Mouse (Mus musculus) heart, embryonic 13.5 days (tissue): ENCODE results near the gene Baiap3. TPM values are rescaled to one million over a fixed set of nuclear protein-coding genes. Genes with fewer than 3 reads are reported as not detected.
"Not testable (repeated sequence)": the region's sequence is repeated elsewhere in the genome, so short reads cannot be mapped to it uniquely, and the experiment has no call there.

ENCODE experiments used
- ATAC-seq: fragments of 200-750 bp; cut with Nextera tagmentation; 2 replicates; pipeline ENCODE4 v1.8.0; 2017; ENCODE audit warnings: moderate TSS enrichment; ENCODE audit not compliant: insufficient number of reproducible peaks, low FRiP score, low TSS enrichment; ENCODE audit errors: extremely low read depth
- H3K27ac ChIP-seq: fragments of 300-500 bp; sonication (generic); replicated peaks from 2 replicates; pipeline ENCODE4 v1.5.1; 2015; ENCODE audit warnings: moderate library complexity, mild to moderate bottlenecking, inconsistent platforms
- H3K27me3 ChIP-seq: fragments of 300-500 bp; sonication (generic); replicated peaks from 2 replicates; pipeline ENCODE4 v1.6.1; 2015; ENCODE audit warnings: mild to moderate bottlenecking, inconsistent platforms
- H3K36me3 ChIP-seq: fragments of 300-500 bp; sonication (generic); 2 replicates; pipeline ENCODE4 v1.6.1; 2015; ENCODE audit warnings: mild to moderate bottlenecking, inconsistent platforms
- H3K4me1 ChIP-seq: fragments of 300-500 bp; sonication (generic); 2 replicates; pipeline ENCODE4 v1.6.1; 2015; ENCODE audit warnings: inconsistent platforms
- H3K4me2 ChIP-seq: fragments of 300-500 bp; sonication (generic); 2 replicates; pipeline ENCODE4 v1.6.1; 2015; ENCODE audit warnings: inconsistent platforms, mild to moderate bottlenecking, moderate library complexity
- H3K4me3 ChIP-seq: fragments of 300-500 bp; sonication (generic); 2 replicates; pipeline ENCODE4 v1.5.1; 2015; ENCODE audit warnings: moderate library complexity, mild to moderate bottlenecking, inconsistent platforms
- H3K9ac ChIP-seq: fragments of 300-500 bp; sonication (generic); 2 replicates; pipeline ENCODE4 v1.6.1; 2015; ENCODE audit warnings: inconsistent platforms, mild to moderate bottlenecking, moderate library complexity
- H3K9me3 ChIP-seq: fragments of 300-500 bp; sonication (generic); 2 replicates; pipeline ENCODE4 v1.6.1; 2016; ENCODE audit warnings: inconsistent platforms
- WGBS: fragments of 180-500 bp; shearing (Covaris S2); methylation state at CpG from one replicate; pipeline ENCODE4 v1.1.7; 2015; ENCODE audit warnings: mixed read lengths; 5-methylcytosine and 5-hydroxymethylcytosine counted together
- polyA plus RNA-seq: library from polyadenylated mRNA; unstranded; fragments of >200 nt; fragmentation: Nextera tagmentation; extraction: Ambion mirVana; gene quantifications from 2 replicates; pipeline ENCODE4 v1.2.1, GENCODE M21; 2015

Baiap3 gene
- polyA plus RNA-seq, 1 experiment from 2014 or later: 0.57 TPM

- WGBS: 88% methylated on average over 11 of the region's 11 CpGs
- Histone ChIP-seq H3K4me2 (no peak overlapping the region), H3K4me1 (peaks cover 19% of the 10 kb centered on the region), H3K36me3 (peaks cover 32% of the 10 kb centered on the region), H3K9me3 (no peaks in the 10 kb centered on the region), H3K4me3 (no peak overlapping the region), H3K27me3 (peaks cover 10% of the 10 kb centered on the region), H3K9ac (no peak overlapping the region), H3K27ac (no peak overlapping the region)
- ATAC-seq: no peak
These were observed 12.9 kb downstream of the Baiap3 start for GRCm38 (mm10) chr17:25243131-25243780.

GRCm38 (mm10) chr17:25239695-25240636 lies 16.2 kb downstream of the Baiap3 start, which contains the start of the genes Gnptg and Tsr3:
Gnptg (minus strand) TSS chr17:25240124.
Tsr3 (plus strand) TSS chr17:25240170.
- Histone ChIP-seq H3K36me3 (peaks cover 44% of the 10 kb centered on the region), H3K4me3 (peak within 1 kb of the TSS; percentile 94), H3K9me3 (no peaks in the 10 kb centered on the region), H3K4me2 (peak within 1 kb of the TSS; percentile 89), H3K27ac (peak within 1 kb of the TSS; percentile 90), H3K4me1 (peaks cover 19% of the 10 kb centered on the region), H3K27me3 (no peaks in the 10 kb centered on the region), H3K9ac (peak within 1 kb of the TSS; percentile 98)
- WGBS: under 1% methylated on average over 80 of the region's 80 CpGs
- no peak; the same call in 1 of the 2 replicates for ATAC-seq

- H3K4me1 ChIP-seq: peaks cover 9% of the 10 kb centered on the region
- H3K4me3 ChIP-seq: no peak overlapping the region
- no peak overlapping the region for H3K27ac ChIP-seq
- no peak overlapping the region for H3K9ac ChIP-seq
- H3K9me3 ChIP-seq: no peaks in the 10 kb centered on the region
- H3K4me2 ChIP-seq: no peak overlapping the region
- ATAC-seq: no peak
- H3K27me3 ChIP-seq: no peaks in the 10 kb centered on the region
- H3K36me3 ChIP-seq: peaks cover 29% of the 10 kb centered on the region
- WGBS: 82% methylated on average over 9 of the region's 9 CpGs
These were observed 20.5 kb downstream of the Baiap3 start for GRCm38 (mm10) chr17:25235635-25236034.

- not testable (repeated sequence) for H3K4me1 ChIP-seq, H3K27ac ChIP-seq, H3K9me3 ChIP-seq, ATAC-seq, H3K27me3 ChIP-seq, H3K9ac ChIP-seq, H3K4me2 ChIP-seq, H3K4me3 ChIP-seq
- peaks cover 62% of the 10 kb centered on the region for H3K36me3 ChIP-seq
- 91% methylated on average over 4 of the region's 11 CpGs for WGBS
These were observed 24.5 kb downstream of the Baiap3 start for GRCm38 (mm10) chr17:25231621-25232020.

- Histone ChIP-seq H3K9ac (no peak overlapping the region), H3K27ac (no peak overlapping the region), H3K4me3 (no peak overlapping the region), H3K27me3 (no peaks in the 10 kb centered on the region), H3K4me2 (no peak overlapping the region), H3K9me3 (no peaks in the 10 kb centered on the region), H3K36me3 (peaks cover 66% of the 10 kb centered on the region), H3K4me1 (no peaks in the 10 kb centered on the region)
- WGBS: 90% methylated on average over 3 of the region's 3 CpGs
- ATAC-seq: no peak
These were observed 25.5 kb downstream of the Baiap3 start for GRCm38 (mm10) chr17:25230700-25231099.

- H3K36me3 ChIP-seq: peaks cover 63% of the 10 kb centered on the region
- not testable (repeated sequence) for H3K27me3 ChIP-seq, H3K27ac ChIP-seq, H3K4me2 ChIP-seq, H3K9me3 ChIP-seq, H3K4me3 ChIP-seq, H3K4me1 ChIP-seq, ATAC-seq, H3K9ac ChIP-seq
- 80% methylated on average over 17 of the region's 17 CpGs for WGBS
These were observed 26.0 kb downstream of the Baiap3 start for GRCm38 (mm10) chr17:25230014-25230655.

GRCm38 (mm10) chr17:25227991-25228390 lies 28.2 kb downstream of the Baiap3 start:
- Histone ChIP-seq H3K27ac (no peak overlapping the region), H3K9ac (no peak overlapping the region), H3K9me3 (no peaks in the 10 kb centered on the region), H3K4me3 (no peak overlapping the region), H3K27me3 (no peaks in the 10 kb centered on the region), H3K36me3 (peaks cover 53% of the 10 kb centered on the region), H3K4me1 (no peaks in the 10 kb centered on the region; the same call in 1 of the 2 replicates), H3K4me2 (no peak overlapping the region)
- WGBS: 91% methylated on average over 5 of the region's 5 CpGs
- no peak for ATAC-seq

GRCm38 (mm10) chr17:25225659-25226058 lies 30.5 kb downstream of the Baiap3 start:
- no peaks in the 10 kb centered on the region for H3K9me3 ChIP-seq
- H3K27ac ChIP-seq: no peak overlapping the region
- H3K4me3 ChIP-seq: 0 out of 2 replicates have a peak overlapping the region, but pooled peaks have one; percentile 9
- H3K4me2 ChIP-seq: peak overlapping the region; percentile 87
- no peak overlapping the region for H3K9ac ChIP-seq
- 82% methylated on average over 4 of the region's 4 CpGs for WGBS
- peaks cover 18% of the 10 kb centered on the region for H3K4me1 ChIP-seq
- 0 out of 2 replicates have a peak, but pooled peaks cover under 1% of the 10 kb centered on the region for H3K27me3 ChIP-seq
- peaks cover 44% of the 10 kb centered on the region for H3K36me3 ChIP-seq
- ATAC-seq: no peak

GRCm38 (mm10) chr17:25224586-25225222 lies 31.5 kb downstream of the Baiap3 start:
- no peak for ATAC-seq
- H3K27me3 ChIP-seq: 0 out of 2 replicates have a peak, but pooled peaks cover 4% of the 10 kb centered on the region
- H3K27ac ChIP-seq: peak overlapping the region; percentile 77; the same call in 1 of the 2 replicates
- H3K36me3 ChIP-seq: peaks cover 46% of the 10 kb centered on the region
- WGBS: 79% methylated on average over 7 of the region's 7 CpGs
- peak overlapping the region; percentile 61 for H3K4me3 ChIP-seq
- peaks cover 18% of the 10 kb centered on the region for H3K4me1 ChIP-seq
- H3K9ac ChIP-seq: peak overlapping the region; percentile 69; the same call in 1 of the 2 replicates
- peak overlapping the region; percentile 87 for H3K4me2 ChIP-seq
- H3K9me3 ChIP-seq: no peaks in the 10 kb centered on the region

GRCm38 (mm10) chr17:25222951-25223601 lies 33.1 kb downstream of the Baiap3 start:
- Histone ChIP-seq H3K9me3 (no peaks in the 10 kb centered on the region), H3K4me1 (peaks cover 18% of the 10 kb centered on the region), H3K27ac (peak overlapping the region; percentile 77), H3K27me3 (0 out of 2 replicates have a peak, but pooled peaks cover 4% of the 10 kb centered on the region), H3K9ac (peak overlapping the region; percentile 69), H3K4me2 (peak overlapping the region; percentile 87), H3K4me3 (peak overlapping the region; percentile 61), H3K36me3 (peaks cover 46% of the 10 kb centered on the region)
- ATAC-seq: 0 out of 2 replicates have a peak, but pooled peaks have one; percentile 18
- WGBS: 42% methylated on average over 6 of the region's 6 CpGs
